Mouse (Mus musculus) kidney, postnatal 0 days (tissue): ENCODE measurements around the gene Ptprn. TPM values are rescaled to one million over a fixed set of nuclear protein-coding genes. Genes with fewer than 3 reads are reported as not detected.

Experiments used
- ATAC-seq: fragments of 200-750 bp; cut with Nextera tagmentation; replicated peaks from 2 replicates; pipeline ENCODE4 v1.8.0; 2017; ENCODE audit warnings: low read depth, moderate number of reproducible peaks, moderate TSS enrichment, moderate library complexity; ENCODE audit not compliant: low FRiP score
- DNase-seq: peaks from one replicate; pipeline ENCODE4 v3.0.0-alpha.2; 2016; ENCODE audit warnings: low spot score
- H3K27ac ChIP-seq: fragments of 300-500 bp; sonication (generic); 2 replicates; pipeline ENCODE4 v1.5.1; 2014; ENCODE audit warnings: mild to moderate bottlenecking
- H3K27me3 ChIP-seq: fragments of 300-500 bp; sonication (generic); 2 replicates; pipeline ENCODE4 v1.6.1; 2014; ENCODE audit warnings: low read length, mixed read lengths; ENCODE audit not compliant: insufficient read depth
- H3K36me3 ChIP-seq: fragments of 300-500 bp; sonication (generic); 2 replicates; pipeline ENCODE4 v1.6.1; 2014; ENCODE audit warnings: low read length, mixed read lengths; ENCODE audit not compliant: insufficient read depth
- H3K4me1 ChIP-seq: fragments of 300-500 bp; sonication (generic); replicated peaks from 2 replicates; pipeline ENCODE4 v1.6.1; 2014; ENCODE audit warnings: antibody characterized with exemption, low read length, mixed read lengths; ENCODE audit not compliant: insufficient read depth
- H3K4me2 ChIP-seq: fragments of 300-500 bp; sonication (generic); 2 replicates; pipeline ENCODE4 v1.6.1; 2014; ENCODE audit warnings: mild to moderate bottlenecking, low read length, moderate library complexity, mixed read lengths
- H3K4me3 ChIP-seq: fragments of 300-500 bp; sonication (generic); replicated peaks from 2 replicates; pipeline ENCODE4 v1.5.1; 2014; ENCODE audit warnings: low read depth, low read length
- H3K9ac ChIP-seq: fragments of 300-500 bp; sonication (generic); 2 replicates; pipeline ENCODE4 v1.6.1; 2014; ENCODE audit warnings: low read depth, low read length
- H3K9me3 ChIP-seq: fragments of 300-500 bp; sonication (generic); replicated peaks from 2 replicates; pipeline ENCODE4 v1.6.1; 2016; ENCODE audit warnings: low read length, inconsistent platforms, mixed read lengths
- CTCF ChIP-seq: IDR thresholded peaks from 2 replicates; pipeline ENCODE4 v1.5.1; 2016; ENCODE audit warnings: antibody characterized with exemption, low read depth, mild to moderate bottlenecking, moderate library complexity
- WGBS: fragments of 180-500 bp; shearing (Covaris S2); extraction: QIAGEN DNeasy Blood & Tissue Kit; methylation state at CpG from one replicate; pipeline ENCODE4 v1.1.7; 2014; 5-methylcytosine and 5-hydroxymethylcytosine counted together
- polyA plus RNA-seq: library from polyadenylated mRNA; unstranded; fragments of >200 nt; fragmentation: Nextera tagmentation; extraction: Ambion mirVana; gene quantifications from 2 replicates; pipeline ENCODE4 v1.2.1, GENCODE M21; 2015

Gene Ptprn
- polyA plus RNA-seq, 1 experiment from 2014 or later: 0.13 TPM

GRCm38 (mm10) chr1:75291321-75291720, 27.0 kb upstream of the Ptprn start:
- Histone ChIP-seq H3K9ac (no peak overlapping the region), H3K9me3 (no peaks in the 10 kb centered on the region), H3K27me3 (no peaks in the 10 kb centered on the region), H3K4me1 (0 out of 2 replicates have a peak, but pooled peaks cover 4% of the 10 kb centered on the region), H3K4me3 (no peak overlapping the region), H3K36me3 (no peaks in the 10 kb centered on the region), H3K27ac (no peak overlapping the region), H3K4me2 (no peak overlapping the region)
- WGBS: 83% methylated on average over 8 of the region's 8 CpGs
- DNase-seq: no peak
- no peak for ATAC-seq
- TF ChIP-seq CTCF: no peak

GRCm38 (mm10) chr1:75290582-75290981, 26.3 kb upstream of the Ptprn start:
- H3K27ac ChIP-seq: no peak overlapping the region
- DNase-seq (peak; percentile 50), ATAC-seq (no peak)
- H3K9ac ChIP-seq: no peak overlapping the region
- no peak overlapping the region for H3K4me3 ChIP-seq
- no peaks in the 10 kb centered on the region for H3K27me3 ChIP-seq
- no peaks in the 10 kb centered on the region for H3K36me3 ChIP-seq
- TF ChIP-seq CTCF: peak; percentile 60
- 0 out of 2 replicates have a peak, but pooled peaks cover 4% of the 10 kb centered on the region for H3K4me1 ChIP-seq
- no peaks in the 10 kb centered on the region for H3K9me3 ChIP-seq
- H3K4me2 ChIP-seq: no peak overlapping the region

GRCm38 (mm10) chr1:75289888-75290431, 25.7 kb upstream of the Ptprn start:
- Histone ChIP-seq H3K4me2 (no peak overlapping the region), H3K36me3 (no peaks in the 10 kb centered on the region), H3K27me3 (no peaks in the 10 kb centered on the region), H3K27ac (no peak overlapping the region), H3K9ac (no peak overlapping the region), H3K9me3 (no peaks in the 10 kb centered on the region), H3K4me1 (0 out of 2 replicates have a peak, but pooled peaks cover 4% of the 10 kb centered on the region), H3K4me3 (no peak overlapping the region)
- no peak for TF ChIP-seq CTCF
- DNase-seq (no peak), ATAC-seq (no peak)
- WGBS: 51% methylated on average over 8 of the region's 8 CpGs

GRCm38 (mm10) chr1:75289376-75289775, 25.1 kb upstream of the Ptprn start:
- DNase-seq: peak; percentile 45

GRCm38 (mm10) chr1:75284911-75285310, 20.6 kb upstream of the Ptprn start:
- H3K36me3 ChIP-seq: no peaks in the 10 kb centered on the region
- no peak overlapping the region for H3K27ac ChIP-seq
- H3K9ac ChIP-seq: no peak overlapping the region
- H3K9me3 ChIP-seq: no peaks in the 10 kb centered on the region
- 87% methylated on average over 7 of the region's 7 CpGs for WGBS
- no peak overlapping the region for H3K4me2 ChIP-seq
- TF ChIP-seq CTCF: no peak
- ATAC-seq (no peak), DNase-seq (no peak)
- H3K4me1 ChIP-seq: no peaks in the 10 kb centered on the region
- H3K4me3 ChIP-seq: no peak overlapping the region
- no peaks in the 10 kb centered on the region for H3K27me3 ChIP-seq

More at GRCm38 (mm10) chr1:75289376-75289775, 25.1 kb upstream of the Ptprn start:
- H3K27ac ChIP-seq: no peak overlapping the region
- H3K4me2 ChIP-seq: no peak overlapping the region
- TF ChIP-seq CTCF: no peak
- H3K9me3 ChIP-seq: no peaks in the 10 kb centered on the region
- no peaks in the 10 kb centered on the region for H3K36me3 ChIP-seq
- H3K4me3 ChIP-seq: no peak overlapping the region
- no peak for ATAC-seq
- no peak overlapping the region for H3K9ac ChIP-seq
- no peaks in the 10 kb centered on the region for H3K27me3 ChIP-seq
- 0 out of 2 replicates have a peak, but pooled peaks cover 4% of the 10 kb centered on the region for H3K4me1 ChIP-seq
- WGBS: 7% methylated on average over 7 of the region's 7 CpGs

- no peaks in the 10 kb centered on the region for H3K36me3 ChIP-seq
- 84% methylated on average over 5 of the region's 5 CpGs for WGBS
Observed at GRCm38 (mm10) chr1:75283017-75283416, 18.7 kb upstream of the Ptprn start.

GRCm38 (mm10) chr1:75278228-75278627, 13.9 kb upstream of the Ptprn start, which contains the start of gene Resp18:
Gene Resp18, minus strand, starts transcription at chr1:75278415.
- no peaks in the 10 kb centered on the region for H3K36me3 ChIP-seq
- no peaks in the 10 kb centered on the region for H3K9me3 ChIP-seq
- DNase-seq (no peak), ATAC-seq (no peak)
- 3% methylated on average over 13 of the region's 13 CpGs for whole genome bisulfite sequencing
- no peak within 1 kb of the TSS for H3K4me3 ChIP-seq
- H3K27ac ChIP-seq: no peak within 1 kb of the TSS
- H3K27me3 ChIP-seq: no peaks in the 10 kb centered on the region; the same call in 1 of the 2 replicates
- H3K9ac ChIP-seq: no peak within 1 kb of the TSS
- H3K4me1 ChIP-seq: no peaks in the 10 kb centered on the region
- no peak for TF ChIP-seq CTCF
- no peak within 1 kb of the TSS for H3K4me2 ChIP-seq

More at GRCm38 (mm10) chr1:75283017-75283416, 18.7 kb upstream of the Ptprn start:
- no peak overlapping the region for H3K4me3 ChIP-seq
- no peaks in the 10 kb centered on the region for H3K9me3 ChIP-seq
- H3K27ac ChIP-seq: no peak overlapping the region
- ATAC-seq: no peak
- H3K9ac ChIP-seq: no peak overlapping the region
- TF ChIP-seq CTCF: no peak
- H3K27me3 ChIP-seq: no peaks in the 10 kb centered on the region; the same call in 1 of the 2 replicates
- no peak overlapping the region for H3K4me2 ChIP-seq
- no peak for DNase-seq
- no peaks in the 10 kb centered on the region for H3K4me1 ChIP-seq
